Mouse (Mus musculus) granulocyte monocyte progenitor cell, adult 5-6 weeks (primary cell): ENCODE results near the gene Spdl1. TPM values are rescaled to one million over a fixed set of nuclear protein-coding genes. Genes with fewer than 3 reads are reported as not detected.

Experiments used
- ATAC-seq: replicated peaks from 2 replicates; pipeline ENCODE4 v1.8.0; 2016; ENCODE audit warnings: mild to moderate bottlenecking, moderate TSS enrichment, inconsistent platforms; ENCODE audit not compliant: poor library complexity, severe bottlenecking
- total RNA-seq, 2 experiments: library from RNA; stranded (forward) in 1 of 2; stranded (reverse) in 1 of 2; fragments of 200-712, 200-1000 nt in 1 of 2; fragments of >200 nt in 1 of 2; fragmentation: Nextera tagmentation in 1 of 2; gene quantifications; 2 replicates each; pipeline ENCODE4 v1.2.3; 2014 to 2017

Gene Spdl1
- total RNA-seq, 2 experiments from 2014 or later = 6.1 to 42.0 TPM

DNA sequence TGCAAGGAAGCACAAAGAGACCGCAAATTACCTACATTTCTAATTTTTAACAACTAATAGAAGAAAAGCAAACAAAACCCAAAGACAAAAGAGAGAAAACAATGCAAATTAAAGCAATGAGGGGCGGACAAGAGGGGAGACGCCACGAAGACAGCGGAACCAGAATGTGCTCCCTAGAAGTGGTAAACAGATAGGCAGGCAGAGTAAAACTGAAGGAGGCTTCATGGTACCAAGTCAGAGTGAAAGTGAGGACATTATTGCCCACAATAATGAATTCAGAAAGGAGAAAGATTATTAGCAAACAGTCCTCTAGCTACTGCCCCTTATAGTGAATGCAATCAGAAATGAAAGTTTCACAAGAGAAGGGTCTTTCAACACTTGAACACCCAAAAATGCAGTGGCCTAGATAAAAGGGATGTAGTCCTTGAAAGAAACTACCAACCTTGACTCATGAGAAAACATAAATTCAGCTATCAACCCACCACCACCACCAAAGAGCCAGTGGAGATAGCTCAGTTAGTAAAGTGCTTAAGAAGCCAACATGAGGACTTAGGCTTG is 70.8 kb downstream of the Spdl1 start:
- ATAC-seq = peak; percentile 82

DNA sequence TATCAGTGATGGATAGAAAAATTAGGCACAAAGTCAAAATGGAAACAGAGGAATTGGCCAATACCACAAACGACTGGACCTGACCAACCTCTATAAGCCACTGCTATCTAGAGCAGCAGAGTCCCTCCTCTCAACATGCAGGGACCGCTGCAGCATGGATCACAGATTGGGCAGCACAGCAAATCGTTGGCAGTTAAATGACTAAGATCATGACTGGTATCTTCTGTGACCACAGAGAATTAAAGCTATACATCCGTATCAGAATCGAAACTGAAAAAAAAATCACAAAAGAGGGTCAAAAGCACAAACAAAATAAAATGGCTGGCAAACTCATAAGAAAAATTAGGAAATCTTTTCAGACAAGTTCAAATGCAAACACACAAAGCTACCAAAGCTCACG is 71.3 kb downstream of the Spdl1 start:
- ATAC-seq = peak; percentile 40; the same call in 1 of the 2 replicates

DNA sequence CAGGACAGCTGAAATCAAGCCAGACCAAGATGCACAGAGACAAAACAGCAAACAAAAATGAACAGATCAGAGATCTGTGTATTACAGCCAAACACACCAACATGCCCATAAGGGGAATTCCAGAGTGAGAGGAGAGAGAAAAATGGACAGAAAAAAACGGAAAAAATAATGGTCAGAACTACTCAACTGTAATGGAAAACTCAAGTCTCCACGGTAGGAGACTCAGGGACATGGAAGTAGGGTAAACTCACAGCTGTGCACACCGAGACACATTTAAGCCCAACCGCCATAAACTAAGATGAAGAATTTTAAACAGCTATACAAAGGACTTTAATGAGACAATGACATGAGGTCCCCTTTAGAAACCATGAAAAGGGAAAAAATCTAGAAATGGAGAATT is 73.9 kb downstream of the Spdl1 start:
- ATAC-seq = no peak

Other genes with a start within 250 kb of the Spdl1 start
- gene Dock2, start 49.7 kb downstream of the Spdl1 start, total RNA-seq (2014; fragmentation: Nextera tagmentation) = 88.1 and 101 TPM in 2 replicates
- gene Dock2, start 49.7 kb downstream of the Spdl1 start, total RNA-seq (2017) = 117 and 123 TPM in 2 replicates